Mouse (Mus musculus): ENCODE data around the gene Tmem92. TPM values are rescaled to one million over a fixed set of nuclear protein-coding genes. Genes with fewer than 3 reads are reported as not detected.

The Tmem92 gene
- polyA plus RNA-seq, 1 experiment from 2014 or later, result not detected

GRCm38 (mm10) chr11:94760799-94761198, 21.7 kb downstream of the Tmem92 start:
- 71% methylated on average over 7 of the region's 7 CpGs for WGBS
- Histone ChIP-seq H3K4me1 (no peaks in the 10 kb centered on the region), H3K36me3 (no peaks in the 10 kb centered on the region), H3K9me3 (no peaks in the 10 kb centered on the region), H3K27ac (no peak overlapping the region), H3K27me3 (replicated peaks) (no peaks in the 10 kb centered on the region), H3K4me3 (replicated peaks) (no peak overlapping the region), H3K9ac (no peak overlapping the region), H3K4me2 (no peak overlapping the region)
- ATAC-seq (ENCODE audit: insufficient read depth, low FRiP score, low read depth), result no peak

DNA sequence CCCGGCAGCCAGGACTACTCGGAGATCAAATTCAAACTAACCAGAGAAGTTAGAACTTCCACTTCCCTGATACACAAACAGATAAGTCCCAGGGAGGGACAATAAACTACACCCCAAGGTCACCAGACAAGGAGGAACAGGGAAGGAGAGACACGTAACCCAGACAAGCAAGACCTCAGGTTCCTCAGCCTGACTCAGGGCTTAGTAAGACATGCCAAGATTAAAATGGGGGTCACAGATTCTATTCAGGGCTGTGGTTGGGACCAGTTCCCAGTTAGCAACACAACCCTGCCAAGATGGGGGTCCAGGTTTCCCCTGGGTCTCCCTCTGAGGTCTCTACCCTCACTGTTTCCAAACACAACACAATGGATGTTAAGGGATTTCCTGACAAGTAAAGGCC, 22.1 kb downstream of the Tmem92 start:
- Histone ChIP-seq H3K4me2 (no peak overlapping the region), H3K4me3 (replicated peaks) (no peak overlapping the region), H3K4me1 (no peaks in the 10 kb centered on the region), H3K27me3 (replicated peaks) (no peaks in the 10 kb centered on the region), H3K9me3 (no peaks in the 10 kb centered on the region), H3K27ac (no peak overlapping the region; the same call in 1 of the 2 replicates), H3K36me3 (no peaks in the 10 kb centered on the region), H3K9ac (no peak overlapping the region)
- ATAC-seq (ENCODE audit: insufficient read depth, low FRiP score, low read depth), result 0 out of 2 replicates have a peak, but pooled peaks have one; percentile 27
- 58% methylated on average over 3 of the region's 3 CpGs for WGBS

GRCm38 (mm10) chr11:94759916-94760315, 22.6 kb downstream of the Tmem92 start:
- Histone ChIP-seq H3K4me3 (replicated peaks) (no peak overlapping the region), H3K9ac (no peak overlapping the region), H3K27ac (no peak overlapping the region; the same call in 1 of the 2 replicates), H3K4me1 (no peaks in the 10 kb centered on the region), H3K9me3 (no peaks in the 10 kb centered on the region), H3K27me3 (replicated peaks) (no peaks in the 10 kb centered on the region), H3K4me2 (no peak overlapping the region), H3K36me3 (no peaks in the 10 kb centered on the region)
- 71% methylated on average over 6 of the region's 6 CpGs for WGBS
- ATAC-seq (ENCODE audit: insufficient read depth, low FRiP score, low read depth), result no peak

DNA sequence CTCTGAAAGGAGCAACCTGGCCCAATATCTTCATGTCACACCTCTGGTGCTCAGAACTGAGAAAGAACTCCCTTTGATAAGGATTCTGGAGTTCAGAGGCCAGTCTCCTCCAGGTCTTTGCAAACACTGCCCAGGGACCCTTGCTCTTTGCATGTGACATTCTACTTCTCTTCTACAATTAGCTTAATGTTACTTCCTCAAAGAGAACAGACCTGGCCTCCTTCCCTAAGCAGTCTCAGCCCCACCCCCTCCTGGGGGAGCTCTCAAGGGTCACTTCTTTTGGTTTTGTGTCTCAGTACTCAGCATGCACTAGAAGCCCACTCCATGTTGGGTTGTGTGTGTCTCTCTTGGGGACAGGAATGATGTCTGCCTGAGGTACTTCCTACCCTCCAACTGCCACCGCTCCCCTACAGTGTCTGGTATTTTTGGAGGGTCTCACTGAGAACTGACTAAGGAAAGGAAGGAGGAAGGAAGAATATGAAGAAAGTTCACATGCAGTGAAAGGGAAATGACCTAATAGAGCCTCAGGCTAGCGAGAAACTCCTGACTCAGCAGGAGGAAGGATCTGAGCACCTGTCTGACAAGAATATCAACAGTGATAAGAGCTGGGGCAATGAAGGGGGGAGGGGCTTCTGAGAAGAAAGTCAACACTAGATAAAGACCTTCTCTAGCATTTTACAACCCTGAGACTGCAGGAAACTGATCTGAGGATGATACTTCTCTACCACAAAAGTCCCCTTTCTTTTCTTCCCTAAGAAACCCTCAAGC, 29.4 kb downstream of the Tmem92 start:
- H3K36me3 ChIP-seq, result no peaks in the 10 kb centered on the region
- ATAC-seq (ENCODE audit: insufficient read depth, low FRiP score, low read depth), result peak; percentile 27
- no peak overlapping the region for H3K4me3 ChIP-seq (replicated peaks)
- H3K9ac ChIP-seq, result no peak overlapping the region
- no peaks in the 10 kb centered on the region for H3K27me3 ChIP-seq (replicated peaks)
- no peaks in the 10 kb centered on the region for H3K4me1 ChIP-seq
- 37% methylated on average over 2 of the region's 2 CpGs for WGBS
- H3K9me3 ChIP-seq, result no peaks in the 10 kb centered on the region
- H3K4me2 ChIP-seq, result no peak overlapping the region
- no peak overlapping the region for H3K27ac ChIP-seq

GRCm38 (mm10) chr11:94741732-94742272, 40.7 kb downstream of the Tmem92 start, which contains the start of gene Cdc34b:
Gene Cdc34b (plus strand): TSS chr11:94741782.
- Histone ChIP-seq H3K4me1 (no peaks in the 10 kb centered on the region), H3K4me2 (no peak within 1 kb of the TSS), H3K9ac (no peak within 1 kb of the TSS), H3K27ac (no peak within 1 kb of the TSS), H3K4me3 (replicated peaks) (no peak within 1 kb of the TSS), H3K27me3 (replicated peaks) (no peaks in the 10 kb centered on the region), H3K9me3 (no peaks in the 10 kb centered on the region), H3K36me3 (no peaks in the 10 kb centered on the region)
- ATAC-seq (ENCODE audit: insufficient read depth, low FRiP score, low read depth), result no peak
- 79% methylated on average over 29 of the region's 29 CpGs for WGBS

DNA sequence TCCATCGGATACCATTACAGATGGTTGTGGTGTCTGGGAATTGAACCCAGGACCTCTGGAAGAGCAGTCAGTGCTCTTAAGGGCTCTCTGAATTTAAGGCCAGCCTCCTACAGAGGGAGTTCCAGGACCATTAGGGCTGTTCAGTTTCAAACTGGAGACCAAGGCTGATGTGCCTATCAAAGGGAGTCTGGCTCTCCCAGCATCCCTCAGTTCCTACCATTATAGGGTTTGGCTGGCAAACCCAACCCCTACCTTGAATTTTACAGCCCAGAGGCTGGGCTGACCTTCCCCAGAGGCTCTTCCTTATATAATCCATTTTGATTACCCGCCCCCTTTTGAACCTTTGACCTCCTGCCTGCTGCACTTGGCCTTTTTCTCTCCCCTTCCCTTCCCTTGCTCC, 46.8 kb downstream of the Tmem92 start:
- Histone ChIP-seq H3K4me3 (replicated peaks) (no peak overlapping the region), H3K27ac (no peak overlapping the region), H3K27me3 (replicated peaks) (no peaks in the 10 kb centered on the region), H3K4me2 (no peak overlapping the region), H3K4me1 (no peaks in the 10 kb centered on the region), H3K9me3 (no peaks in the 10 kb centered on the region), H3K36me3 (no peaks in the 10 kb centered on the region), H3K9ac (no peak overlapping the region)
- WGBS, result 70% methylated on average over 2 of the region's 2 CpGs
- ATAC-seq (ENCODE audit: insufficient read depth, low FRiP score, low read depth), result no peak

GRCm38 (mm10) chr11:94732773-94733172, 49.7 kb downstream of the Tmem92 start:
- H3K4me3 ChIP-seq (replicated peaks), result no peak overlapping the region
- ATAC-seq (ENCODE audit: insufficient read depth, low FRiP score, low read depth), result peak; percentile 31; the same call in 1 of the 2 replicates
- H3K36me3 ChIP-seq, result no peaks in the 10 kb centered on the region
- H3K9ac ChIP-seq, result no peak overlapping the region
- H3K4me2 ChIP-seq, result 0 out of 2 replicates have a peak overlapping the region, but pooled peaks have one; percentile 3
- no peaks in the 10 kb centered on the region for H3K27me3 ChIP-seq (replicated peaks)
- 38% methylated on average over 8 of the region's 8 CpGs for whole genome bisulfite sequencing
- no peak overlapping the region for H3K27ac ChIP-seq
- no peaks in the 10 kb centered on the region for H3K9me3 ChIP-seq
- no peaks in the 10 kb centered on the region for H3K4me1 ChIP-seq

DNA sequence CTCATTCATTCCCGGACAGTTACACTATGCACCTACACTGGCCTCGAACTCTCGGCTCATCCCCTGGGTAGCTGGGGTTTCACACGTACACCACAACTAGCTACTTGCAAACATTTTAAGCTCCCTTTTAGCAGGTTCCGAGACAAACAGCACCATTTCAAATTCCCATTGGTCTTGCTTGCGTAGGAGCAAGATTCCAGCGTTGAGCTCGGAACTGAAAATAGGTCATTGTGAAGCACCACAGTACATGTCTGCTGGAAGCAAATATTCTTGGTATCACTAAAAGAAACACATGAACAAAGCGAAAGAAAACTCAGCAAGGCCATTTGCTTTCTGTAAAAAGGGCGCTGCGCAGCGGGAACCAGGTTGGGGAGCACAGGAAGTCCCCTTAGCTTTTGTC, 51.3 kb downstream of the Tmem92 start:
- WGBS, result 85% methylated on average over 12 of the region's 12 CpGs
- Histone ChIP-seq H3K9me3 (no peaks in the 10 kb centered on the region), H3K4me2 (no peak overlapping the region), H3K36me3 (no peaks in the 10 kb centered on the region), H3K27me3 (replicated peaks) (no peaks in the 10 kb centered on the region), H3K4me3 (replicated peaks) (no peak overlapping the region), H3K9ac (no peak overlapping the region), H3K4me1 (no peaks in the 10 kb centered on the region), H3K27ac (no peak overlapping the region)
- ATAC-seq (ENCODE audit: insufficient read depth, low FRiP score, low read depth), result no peak

DNA sequence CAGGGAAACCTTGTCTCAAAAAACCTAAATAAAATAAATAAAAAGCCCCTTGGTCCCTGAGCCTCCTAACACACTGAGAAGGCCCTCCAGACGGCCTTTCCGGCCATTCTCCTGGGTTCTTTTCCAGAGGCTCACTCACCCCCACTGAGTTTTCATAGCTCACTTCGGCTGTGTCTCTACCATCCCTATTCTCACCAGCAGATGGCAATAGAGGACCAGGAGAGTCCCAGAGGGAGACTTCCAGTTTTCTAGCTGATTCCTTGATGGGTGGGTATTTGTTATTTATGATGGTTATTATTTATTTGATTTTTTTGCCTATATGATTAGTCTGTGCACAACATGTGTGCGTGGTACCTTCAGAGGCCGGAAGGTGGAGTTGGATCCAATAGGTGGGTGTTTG, 52.2 kb downstream of the Tmem92 start:
- no peaks in the 10 kb centered on the region for H3K27me3 ChIP-seq (replicated peaks)
- no peak overlapping the region for H3K4me3 ChIP-seq (replicated peaks)
- ATAC-seq (ENCODE audit: insufficient read depth, low FRiP score, low read depth), result peak; percentile 30; the same call in 1 of the 2 replicates
- no peak overlapping the region for H3K4me2 ChIP-seq
- H3K9me3 ChIP-seq, result no peaks in the 10 kb centered on the region
- no peak overlapping the region for H3K27ac ChIP-seq
- 22% methylated on average over 5 of the region's 5 CpGs for WGBS
- H3K9ac ChIP-seq, result no peak overlapping the region
- H3K4me1 ChIP-seq, result no peaks in the 10 kb centered on the region
- no peaks in the 10 kb centered on the region for H3K36me3 ChIP-seq

DNA sequence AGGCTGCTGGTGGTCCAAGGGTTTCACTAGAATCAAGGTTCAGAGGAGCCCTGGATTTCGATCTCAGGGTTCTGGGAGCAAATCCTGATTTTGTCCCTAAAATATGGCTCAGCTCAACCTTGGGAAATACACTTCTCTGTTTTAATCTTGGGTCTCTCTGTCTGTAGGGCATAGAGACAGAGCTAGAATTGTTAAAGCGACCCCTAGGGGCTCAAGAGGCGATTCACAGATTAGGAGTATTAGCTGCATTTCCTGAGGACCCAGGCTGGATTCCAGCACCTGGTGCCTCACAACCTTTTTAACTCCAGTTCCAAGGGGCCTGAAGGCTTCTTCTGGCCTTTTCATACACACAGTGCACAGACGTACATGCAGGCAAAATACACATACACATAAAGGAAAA, 52.9 kb downstream of the Tmem92 start:
- H3K4me3 ChIP-seq (replicated peaks), result no peak overlapping the region
- no peak overlapping the region for H3K9ac ChIP-seq
- no peak for ATAC-seq (ENCODE audit: insufficient read depth, low FRiP score, low read depth)
- 29% methylated on average over 4 of the region's 4 CpGs for WGBS
- no peaks in the 10 kb centered on the region for H3K9me3 ChIP-seq
- no peaks in the 10 kb centered on the region for H3K27me3 ChIP-seq (replicated peaks)
- no peaks in the 10 kb centered on the region for H3K36me3 ChIP-seq
- H3K4me2 ChIP-seq, result no peak overlapping the region
- H3K4me1 ChIP-seq, result no peaks in the 10 kb centered on the region
- H3K27ac ChIP-seq, result no peak overlapping the region

DNA sequence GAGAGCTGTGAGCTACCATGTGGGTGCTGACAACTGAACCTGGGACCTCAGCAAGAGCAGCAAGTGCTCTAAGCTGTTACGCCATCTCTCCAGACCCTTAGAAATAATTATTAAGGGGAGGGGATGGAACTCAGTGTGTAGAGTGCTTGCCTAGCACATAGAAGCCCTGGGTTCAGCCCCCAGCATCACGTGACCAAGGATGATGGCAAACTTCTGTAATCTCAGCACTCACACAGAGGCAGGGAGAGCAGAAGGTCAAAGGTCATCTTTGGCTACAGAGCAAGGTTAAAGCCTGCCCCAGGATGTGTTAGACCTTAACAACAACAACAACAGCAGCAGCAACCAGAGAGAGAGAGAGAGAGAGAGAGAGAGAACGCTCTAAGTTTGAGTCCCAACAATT, 54.0 kb downstream of the Tmem92 start:
- Histone ChIP-seq H3K27ac (no peak overlapping the region), H3K4me3 (replicated peaks) (no peak overlapping the region), H3K9me3 (no peaks in the 10 kb centered on the region), H3K4me2 (no peak overlapping the region), H3K27me3 (replicated peaks) (no peaks in the 10 kb centered on the region), H3K4me1 (no peaks in the 10 kb centered on the region), H3K9ac (no peak overlapping the region), H3K36me3 (no peaks in the 10 kb centered on the region)
- no peak for ATAC-seq (ENCODE audit: insufficient read depth, low FRiP score, low read depth)
- WGBS, result 68% methylated on average over 3 of the region's 3 CpGs

DNA sequence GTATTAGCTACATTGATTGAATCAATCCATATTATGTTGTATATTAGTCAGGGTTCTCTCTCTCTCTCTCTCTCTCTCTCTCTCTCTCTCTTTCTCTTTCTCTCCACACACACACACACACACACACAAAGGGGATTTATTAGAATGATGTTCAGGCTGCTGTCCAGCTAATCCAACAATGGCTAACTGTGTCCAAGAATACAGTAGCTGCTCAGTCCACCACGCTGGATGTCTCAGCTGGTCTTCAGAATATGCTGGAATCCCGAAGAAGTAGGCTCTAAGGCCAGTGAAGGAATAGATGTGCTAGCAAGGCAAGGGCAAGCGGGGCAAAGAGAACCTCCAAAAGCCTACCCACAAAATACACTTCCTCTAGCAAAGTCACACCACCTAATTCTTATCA, 55.2 kb downstream of the Tmem92 start:
- no peak overlapping the region for H3K27ac ChIP-seq
- H3K4me1 ChIP-seq, result no peaks in the 10 kb centered on the region
- H3K4me2 ChIP-seq, result no peak overlapping the region
- no peaks in the 10 kb centered on the region for H3K27me3 ChIP-seq (replicated peaks)
- H3K9me3 ChIP-seq, result no peaks in the 10 kb centered on the region
- no peak overlapping the region for H3K4me3 ChIP-seq (replicated peaks)
- no peak overlapping the region for H3K9ac ChIP-seq
- WGBS, result 88% methylated on average over 3 of the region's 3 CpGs
- no peaks in the 10 kb centered on the region for H3K36me3 ChIP-seq
- no peak for ATAC-seq (ENCODE audit: insufficient read depth, low FRiP score, low read depth)

All from stomach, embryonic 15.5 days (tissue).